Mouse (Mus musculus) liver, postnatal 0 days (tissue): ENCODE data around the gene Reep3.

Experiments
- CTCF ChIP-seq: sonication (generic); IDR thresholded peaks from 2 replicates; pipeline ENCODE4 v1.5.1; 2016; ENCODE audit warnings: antibody characterized with exemption, low read depth
- EP300 ChIP-seq: IDR thresholded peaks from 2 replicates; pipeline ENCODE4 v1.6.1; 2016; ENCODE audit warnings: antibody characterized with exemption, low read depth, mild to moderate bottlenecking

DNA sequence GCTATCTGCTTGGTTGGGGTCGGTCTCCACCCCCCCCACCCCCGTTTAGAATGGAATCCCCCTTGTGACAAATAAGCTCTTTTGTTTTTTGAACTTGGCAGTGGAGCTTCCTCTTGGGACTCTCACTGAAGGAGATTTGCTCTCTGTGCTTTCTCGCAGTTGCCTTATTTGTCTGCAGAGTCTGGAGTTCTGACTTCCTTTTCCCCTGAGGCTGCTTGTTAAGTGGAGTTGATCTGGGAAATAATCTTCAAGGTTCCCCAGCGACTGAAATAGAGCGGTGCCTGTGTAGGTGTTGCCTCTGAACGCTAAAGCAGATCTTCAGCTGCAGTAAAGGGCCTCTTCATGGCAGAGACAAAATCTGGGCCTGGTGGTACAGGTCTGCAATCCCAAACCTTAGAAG, 18.4 kb upstream of the Reep3 start:
- TF ChIP-seq CTCF (no peak), EP300 (no peak)
